Comparison of ENCODE assay signal across 33 mouse cellular contexts in genomic region chr4:95020201-95020600, GRCm38 (mm10).
"Had no signal": no experiment of that assay in that cellular context is flagged by ENCODE, and none has a peak within 500 bp of the region (broad histone marks: within the 10 kb centered on the region; RNA-seq: fewer than 3 reads in every experiment).

No protein-coding gene starts in this region.

- DNase-seq: heart, postnatal 10 days; heart, postnatal 14 days; heart, postnatal 4 days; kidney, adult 11 months; kidney, adult 18-20 months; kidney, adult 2 months; kidney, adult 8-10 months; kidney, adult 9 months; kidney, postnatal 10 days; kidney, postnatal 14 days; kidney, postnatal 25 days; kidney, postnatal 36 days; kidney, postnatal 4 days; layer of hippocampus, adult 9-11 months; layer of hippocampus, postnatal 36 days had no signal

- H3K4me3 ChIP-seq: heart, embryonic 13.5 days; heart, embryonic 15.5 days; hindbrain, embryonic 10.5 days; hindbrain, embryonic 12.5 days; hindbrain, embryonic 13.5 days; hindbrain, embryonic 15.5 days; intestine, embryonic 15.5 days; kidney, embryonic 15.5 days; layer of hippocampus, adult 2 months; left cerebral cortex, adult 2 months had no signal

- H3K36me3 ChIP-seq: heart, embryonic 13.5 days; heart, embryonic 15.5 days; hindbrain, embryonic 10.5 days; hindbrain, embryonic 12.5 days; hindbrain, embryonic 13.5 days; hindbrain, embryonic 15.5 days; intestine, embryonic 15.5 days; kidney, embryonic 15.5 days had no signal

- H3K4me1 ChIP-seq: heart, embryonic 15.5 days; hindbrain, embryonic 10.5 days; hindbrain, embryonic 12.5 days; hindbrain, embryonic 13.5 days; hindbrain, embryonic 15.5 days; intestine, embryonic 15.5 days; kidney, embryonic 15.5 days had no signal

- H3K9ac ChIP-seq: heart, embryonic 13.5 days; heart, embryonic 15.5 days; hindbrain, embryonic 12.5 days; hindbrain, embryonic 13.5 days; hindbrain, embryonic 14.5 days; hindbrain, embryonic 15.5 days; intestine, embryonic 15.5 days; kidney, embryonic 15.5 days had no signal

- H3K27me3 ChIP-seq: heart, embryonic 13.5 days; heart, embryonic 15.5 days; hindbrain, embryonic 12.5 days; hindbrain, embryonic 13.5 days; hindbrain, embryonic 15.5 days; intestine, embryonic 15.5 days had no signal

- ATAC-seq: hindbrain, embryonic 16.5 days; hindbrain, postnatal 0 days; inflammation-experienced regulatory T-cells, adult 6 months; intestine, embryonic 15.5 days; intestine, embryonic 16.5 days; intestine, postnatal 0 days had no signal

- H3K9me3 ChIP-seq: heart, embryonic 13.5 days; heart, embryonic 15.5 days; hindbrain, embryonic 10.5 days; hindbrain, embryonic 12.5 days; hindbrain, embryonic 13.5 days; hindbrain, embryonic 15.5 days; intestine, embryonic 15.5 days; kidney, embryonic 15.5 days had no signal

- H3K4me2 ChIP-seq: heart, embryonic 11.5 days; heart, embryonic 13.5 days; heart, embryonic 15.5 days; hindbrain, embryonic 12.5 days; hindbrain, embryonic 13.5 days; hindbrain, embryonic 14.5 days; hindbrain, embryonic 15.5 days; intestine, embryonic 15.5 days; kidney, embryonic 15.5 days had no signal

- H3K27ac ChIP-seq: heart, embryonic 13.5 days; heart, embryonic 15.5 days; hindbrain, embryonic 10.5 days; hindbrain, embryonic 12.5 days; hindbrain, embryonic 13.5 days; hindbrain, embryonic 14.5 days; hindbrain, embryonic 15.5 days; hindbrain, postnatal 0 days; intestine, embryonic 15.5 days; kidney, embryonic 15.5 days; kidney, postnatal 0 days; layer of hippocampus, adult 2 months; left cerebral cortex, adult 2 months had no signal
